Mouse (Mus musculus) neural tube, embryonic 11.5 days (tissue): Measurements from ENCODE around the gene Musk. TPM values are rescaled to one million over a fixed set of nuclear protein-coding genes. Genes with fewer than 3 reads are reported as not detected.
A peak's percentile ranks its signal among the peaks of the same experiment; 100 is the strongest.

Experiments
- ATAC-seq: fragments of 200-750 bp; cut with Nextera tagmentation; 2 replicates; pipeline ENCODE4 v1.8.0; 2017; ENCODE audit warnings: moderate number of reproducible peaks, mild to moderate bottlenecking, moderate TSS enrichment, moderate library complexity; ENCODE audit not compliant: insufficient read depth, low FRiP score, low TSS enrichment
- DNase-seq: peaks from one replicate; pipeline ENCODE4 v3.0.0-alpha.2; 2015; ENCODE audit warnings: low spot score
- H3K27ac ChIP-seq: fragments of 300-500 bp; sonication (generic); 2 replicates; pipeline ENCODE4 v1.5.1; 2014; ENCODE audit warnings: low read depth, mild to moderate bottlenecking, low read length
- H3K27me3 ChIP-seq: fragments of 300-500 bp; sonication (generic); 2 replicates; pipeline ENCODE4 v1.6.1; 2014; ENCODE audit warnings: mild to moderate bottlenecking, low read length, mixed read lengths; ENCODE audit not compliant: control insufficient read depth, insufficient read depth
- H3K36me3 ChIP-seq: fragments of 300-500 bp; sonication (generic); 2 replicates; pipeline ENCODE4 v1.6.1; 2014; ENCODE audit warnings: mild to moderate bottlenecking, low read length, moderate library complexity, mixed read lengths; ENCODE audit not compliant: control insufficient read depth, insufficient read depth
- H3K4me1 ChIP-seq: fragments of 300-500 bp; sonication (generic); 2 replicates; pipeline ENCODE4 v1.6.1; 2014; ENCODE audit warnings: low read length, mixed read lengths; ENCODE audit not compliant: control insufficient read depth, insufficient read depth
- H3K4me2 ChIP-seq: fragments of 300-500 bp; sonication (generic); 2 replicates; pipeline ENCODE4 v1.6.1; 2014; ENCODE audit warnings: low read depth, mild to moderate bottlenecking, moderate library complexity
- H3K4me3 ChIP-seq: fragments of 300-500 bp; sonication (generic); 2 replicates; pipeline ENCODE4 v1.5.1; 2014; ENCODE audit warnings: low read depth, low read length
- H3K9ac ChIP-seq: fragments of 300-500 bp; sonication (generic); 2 replicates; pipeline ENCODE4 v1.6.1; 2014; ENCODE audit warnings: mild to moderate bottlenecking, low read length
- H3K9me3 ChIP-seq: fragments of 300-500 bp; sonication (generic); 2 replicates; pipeline ENCODE4 v1.6.1; 2016; ENCODE audit warnings: low read length; ENCODE audit not compliant: control insufficient read depth
- WGBS: fragments of 180-500 bp; shearing (Covaris S2); extraction: QIAGEN DNeasy Blood & Tissue Kit; methylation state at CpG from one replicate; pipeline ENCODE4 v1.1.7; 2014; 5-methylcytosine and 5-hydroxymethylcytosine counted together
- polyA plus RNA-seq: library from polyadenylated mRNA; unstranded; fragments of >200 nt; fragmentation: Nextera tagmentation; extraction: Ambion mirVana; gene quantifications from 2 replicates; pipeline ENCODE4 v1.2.1, GENCODE M21; 2014

Musk gene
- polyA plus RNA-seq, 1 experiment from 2014 or later: 1.3 TPM

- no peak overlapping the region for H3K9ac ChIP-seq
- no peak for ATAC-seq
- H3K27me3 ChIP-seq: no peaks in the 10 kb centered on the region
- H3K4me2 ChIP-seq: no peak overlapping the region
- 91% methylated on average over 5 of the region's 5 CpGs for WGBS
- H3K4me3 ChIP-seq: no peak overlapping the region
- no peak for DNase-seq
- H3K4me1 ChIP-seq: no peaks in the 10 kb centered on the region
- H3K9me3 ChIP-seq: no peaks in the 10 kb centered on the region
- H3K36me3 ChIP-seq: no peaks in the 10 kb centered on the region
- no peak overlapping the region for H3K27ac ChIP-seq
Observed at GRCm38 (mm10) chr4:58303862-58304261, 18.1 kb downstream of the Musk start.

GRCm38 (mm10) chr4:58304564-58304963 is 18.8 kb downstream of the Musk start:
- H3K4me3 ChIP-seq: no peak overlapping the region
- DNase-seq: no peak
- 41% methylated on average over 7 of the region's 7 CpGs for WGBS
- H3K4me1 ChIP-seq: no peaks in the 10 kb centered on the region
- H3K9ac ChIP-seq: no peak overlapping the region
- no peaks in the 10 kb centered on the region for H3K27me3 ChIP-seq
- H3K9me3 ChIP-seq: no peaks in the 10 kb centered on the region
- no peaks in the 10 kb centered on the region for H3K36me3 ChIP-seq
- H3K27ac ChIP-seq: no peak overlapping the region
- H3K4me2 ChIP-seq: no peak overlapping the region
- no peak for ATAC-seq

GRCm38 (mm10) chr4:58307421-58307820 is 21.7 kb downstream of the Musk start:
- Histone ChIP-seq H3K27me3 (no peaks in the 10 kb centered on the region), H3K27ac (no peak overlapping the region), H3K4me1 (no peaks in the 10 kb centered on the region), H3K4me2 (no peak overlapping the region), H3K4me3 (no peak overlapping the region), H3K9ac (no peak overlapping the region), H3K36me3 (no peaks in the 10 kb centered on the region), H3K9me3 (no peaks in the 10 kb centered on the region)
- no peak for DNase-seq
- ATAC-seq: no peak
- WGBS: 81% methylated on average over 2 of the region's 2 CpGs

GRCm38 (mm10) chr4:58313344-58313743 is 27.6 kb downstream of the Musk start:
- no peak overlapping the region for H3K4me2 ChIP-seq
- H3K36me3 ChIP-seq: no peaks in the 10 kb centered on the region
- H3K9ac ChIP-seq: no peak overlapping the region
- DNase-seq (no peak), ATAC-seq (no peak)
- H3K9me3 ChIP-seq: no peaks in the 10 kb centered on the region
- H3K4me1 ChIP-seq: no peaks in the 10 kb centered on the region
- WGBS: 77% methylated on average over 1 of the region's 1 CpGs
- no peak overlapping the region for H3K4me3 ChIP-seq
- H3K27me3 ChIP-seq: no peaks in the 10 kb centered on the region
- no peak overlapping the region for H3K27ac ChIP-seq

GRCm38 (mm10) chr4:58314942-58315508 is 29.3 kb downstream of the Musk start:
- Histone ChIP-seq H3K27me3 (no peaks in the 10 kb centered on the region), H3K9ac (no peak overlapping the region)

GRCm38 (mm10) chr4:58317536-58317935 is 31.8 kb downstream of the Musk start:
- H3K4me3 ChIP-seq: no peak overlapping the region
- no peaks in the 10 kb centered on the region for H3K9me3 ChIP-seq
- H3K9ac ChIP-seq: no peak overlapping the region
- H3K27me3 ChIP-seq: no peaks in the 10 kb centered on the region
- H3K27ac ChIP-seq: no peak overlapping the region
- ATAC-seq: no peak
- no peak for DNase-seq
- no peaks in the 10 kb centered on the region for H3K4me1 ChIP-seq
- no peaks in the 10 kb centered on the region for H3K36me3 ChIP-seq
- H3K4me2 ChIP-seq: no peak overlapping the region
- WGBS: 89% methylated on average over 3 of the region's 3 CpGs

More at GRCm38 (mm10) chr4:58314942-58315508, 29.3 kb downstream of the Musk start:
- no peak overlapping the region for H3K4me3 ChIP-seq
- no peak overlapping the region for H3K4me2 ChIP-seq
- 64% methylated on average over 4 of the region's 4 CpGs for WGBS
- ATAC-seq (no peak), DNase-seq (no peak)
- H3K36me3 ChIP-seq: no peaks in the 10 kb centered on the region
- H3K9me3 ChIP-seq: no peaks in the 10 kb centered on the region
- no peaks in the 10 kb centered on the region for H3K4me1 ChIP-seq
- H3K27ac ChIP-seq: no peak overlapping the region

GRCm38 (mm10) chr4:58320293-58320692 is 34.5 kb downstream of the Musk start:
- ATAC-seq (no peak), DNase-seq (no peak)
- H3K4me3 ChIP-seq: no peak overlapping the region
- no peak overlapping the region for H3K4me2 ChIP-seq
- 83% methylated on average over 4 of the region's 4 CpGs for WGBS
- no peak overlapping the region for H3K27ac ChIP-seq
- no peaks in the 10 kb centered on the region for H3K36me3 ChIP-seq
- H3K4me1 ChIP-seq: no peaks in the 10 kb centered on the region
- no peaks in the 10 kb centered on the region for H3K27me3 ChIP-seq
- no peaks in the 10 kb centered on the region for H3K9me3 ChIP-seq
- no peak overlapping the region for H3K9ac ChIP-seq

- Histone ChIP-seq H3K4me2 (no peak overlapping the region), H3K9me3 (no peaks in the 10 kb centered on the region), H3K4me3 (no peak overlapping the region), H3K9ac (no peak overlapping the region), H3K4me1 (no peaks in the 10 kb centered on the region), H3K27me3 (no peaks in the 10 kb centered on the region), H3K27ac (no peak overlapping the region), H3K36me3 (no peaks in the 10 kb centered on the region)
- 61% methylated on average over 3 of the region's 3 CpGs for WGBS
- DNase-seq (peak; percentile 11), ATAC-seq (no peak)
Observed at GRCm38 (mm10) chr4:58326746-58327145, 41.0 kb downstream of the Musk start.

GRCm38 (mm10) chr4:58328231-58328630 is 42.5 kb downstream of the Musk start:
- Histone ChIP-seq H3K9ac (no peak overlapping the region), H3K4me1 (no peaks in the 10 kb centered on the region), H3K4me3 (no peak overlapping the region), H3K36me3 (no peaks in the 10 kb centered on the region), H3K27me3 (no peaks in the 10 kb centered on the region), H3K9me3 (no peaks in the 10 kb centered on the region), H3K4me2 (no peak overlapping the region), H3K27ac (no peak overlapping the region)
- no peak for ATAC-seq
- WGBS: 81% methylated on average over 4 of the region's 4 CpGs
- no peak for DNase-seq
